Mouse (Mus musculus) stomach, adult 2 months (tissue): ENCODE measurements around the gene Lamtor5. TPM values are rescaled to one million over a fixed set of nuclear protein-coding genes. Genes with fewer than 3 reads are reported as not detected.

Experiments used
- polyA plus RNA-seq: library from polyadenylated mRNA; depleted of rRNA; stranded (reverse); fragments of >200 nt; gene quantifications from 2 replicates; pipeline ENCODE4 v1.2.3, GENCODE M21; 2012; rRNA removed

Gene Lamtor5
- 31.2 and 37.6 TPM in 2 replicates for polyA plus RNA-seq

DNA sequence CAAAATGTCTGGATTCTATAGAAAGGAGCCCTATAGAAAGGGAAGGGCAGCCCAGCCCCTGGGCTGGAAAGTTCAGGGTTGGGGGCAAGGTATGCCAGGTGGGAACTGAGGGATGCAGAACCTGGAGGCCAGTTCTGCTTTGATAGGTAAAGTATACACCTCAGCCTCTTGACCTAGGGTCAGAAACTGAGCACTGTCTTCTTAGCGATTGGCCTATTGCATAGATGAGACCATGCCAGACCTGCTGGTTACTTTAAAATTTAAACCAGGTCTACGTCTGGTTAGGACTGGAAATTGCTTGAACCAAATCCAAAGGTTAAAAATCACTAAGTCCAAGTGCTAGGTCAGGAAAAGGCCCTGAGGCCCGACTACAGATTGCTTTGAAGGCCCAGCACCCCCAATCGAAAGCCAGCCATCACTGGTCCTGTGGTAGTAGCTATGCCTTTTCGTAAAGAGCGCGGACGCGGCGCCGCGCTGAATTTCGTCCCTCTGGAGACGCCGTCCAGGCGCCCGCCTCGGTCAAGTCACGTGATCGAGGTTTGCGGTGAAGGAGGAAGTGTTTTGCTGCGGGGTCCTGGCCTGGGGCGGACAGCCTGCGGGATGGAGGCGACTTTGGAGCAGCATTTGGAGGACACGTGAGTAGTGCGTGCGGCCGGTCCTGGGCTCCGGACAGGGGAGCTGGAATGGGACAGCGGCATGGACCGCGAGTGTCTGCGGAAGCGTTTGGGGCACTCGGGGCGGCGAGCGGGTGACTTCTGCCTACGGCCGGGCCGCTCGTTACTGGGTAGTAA lies at the start of gene Lamtor5:
Gene Lamtor5 (plus strand): TSS at position 380 of the 791 bp plus-strand sequence.

DNA sequence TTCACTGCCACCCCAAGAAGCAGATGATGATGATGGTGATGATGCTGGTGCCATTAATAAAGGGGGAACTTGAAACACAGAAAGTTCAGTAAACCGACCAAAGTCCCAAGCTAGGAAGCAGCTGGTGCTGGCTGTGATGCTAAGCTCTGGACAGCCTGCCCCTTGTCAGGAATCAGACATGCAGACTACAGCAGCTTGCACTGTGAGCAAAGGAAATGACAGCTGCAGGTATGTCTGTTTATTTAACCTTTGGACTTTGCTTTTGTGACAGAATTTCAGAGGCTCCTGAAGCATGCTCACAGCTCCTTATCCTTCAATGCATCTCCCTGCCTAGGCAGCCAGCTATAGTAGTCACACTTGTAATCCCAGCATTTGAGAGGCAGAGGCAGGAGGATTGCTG lies 48.1 kb upstream of the Lamtor5 start, which contains the start of gene A630076J17Rik:
Gene A630076J17Rik (plus strand): TSS at position 88 of the 400 bp plus-strand sequence.

DNA sequence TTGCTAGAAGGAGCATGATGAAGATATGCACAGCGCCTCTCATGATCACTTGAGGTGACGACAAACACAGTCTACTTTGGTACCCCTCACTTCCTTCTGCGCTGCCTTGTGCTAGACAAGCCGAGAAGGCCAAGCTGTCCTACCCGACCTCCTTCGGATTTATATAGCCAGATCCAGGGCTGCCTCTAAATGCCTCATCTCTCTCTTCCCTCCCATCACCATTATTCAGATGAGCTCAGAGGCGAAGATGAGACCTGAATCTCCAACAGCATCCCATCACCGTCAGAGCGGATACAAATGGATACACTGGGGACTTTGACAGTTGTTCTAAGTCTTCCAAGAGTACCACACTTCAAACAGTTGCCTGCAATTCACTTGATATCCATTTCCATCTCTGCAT lies 39.1 kb upstream of the Lamtor5 start, which contains the start of gene Prok1:
Gene Prok1 (minus strand): TSS at position 101 of the 400 bp plus-strand sequence.

GRCm38 (mm10) chr3:107290764-107291381 lies 12.2 kb downstream of the Lamtor5 start, which contains the start of gene Slc16a4:
Gene Slc16a4, plus strand, starts transcription at chr3:107291230.

Other genes with a start within 250 kb of the Lamtor5 start
- gene Kcna3, start 242.7 kb upstream of the Lamtor5 start, polyA plus RNA-seq, result 0.17 and 0.20 TPM in 2 replicates
- gene Kcna2, start 177.7 kb upstream of the Lamtor5 start, polyA plus RNA-seq, result 0.35 and 0.79 TPM in 2 replicates
- gene Kcna10, start 95.8 kb upstream of the Lamtor5 start, polyA plus RNA-seq, result not detected in 2 replicates
- gene Cym, start 57.1 kb upstream of the Lamtor5 start, polyA plus RNA-seq, result 28.3 and 31.9 TPM in 2 replicates
- not detected in 2 replicates for gene A630076J17Rik, start 48.2 kb upstream of the Lamtor5 start, polyA plus RNA-seq
- gene Prok1, start 39.2 kb upstream of the Lamtor5 start, polyA plus RNA-seq, result 0.02 TPM in 1 of 2 replicates, not detected in the other
- gene Slc16a4, start 12.4 kb downstream of the Lamtor5 start, polyA plus RNA-seq, result 0.04 and 0.06 TPM in 2 replicates
- gene Rbm15, start 54.8 kb downstream of the Lamtor5 start, polyA plus RNA-seq, result 1.1 and 1.2 TPM in 2 replicates
- gene Kcnc4, start 180.7 kb downstream of the Lamtor5 start, polyA plus RNA-seq, result 0.21 and 0.25 TPM in 2 replicates
- 4.9 and 5.2 TPM in 2 replicates for gene Slc6a17, start 239.2 kb downstream of the Lamtor5 start, polyA plus RNA-seq